Mouse (Mus musculus): ENCODE results near the gene Fam208a.

DNA sequence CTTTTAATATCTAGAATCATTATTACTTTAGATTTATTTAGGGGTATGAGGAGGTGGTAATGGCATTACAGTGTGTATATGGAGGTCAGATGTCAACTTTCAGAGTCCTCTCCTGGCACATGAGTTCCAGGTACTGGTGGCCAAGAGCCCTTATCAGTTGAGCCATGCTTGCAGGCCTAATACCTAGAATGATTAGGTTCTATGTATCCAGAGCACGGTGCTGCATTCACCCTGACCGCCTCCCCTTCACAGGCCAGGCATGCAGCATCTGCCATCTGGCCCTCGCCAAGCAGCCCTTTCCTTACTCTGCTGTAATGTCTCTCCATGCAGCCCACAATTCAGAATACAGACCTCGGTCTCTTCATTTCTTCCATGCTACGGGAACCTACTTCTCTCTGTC, 62.8 kb downstream of the Fam208a start:
- TF ChIP-seq CHD2 (IDR thresholded peaks at IDR 0.05; ENCODE audit: low read depth, low read length) (no peak), HCFC1 (IDR thresholded peaks at IDR 0.05; ENCODE audit: borderline replicate concordance, insufficient read depth, low read length) (no peak), MAFK (IDR thresholded peaks at IDR 0.05; ENCODE audit: insufficient read depth, low read depth, low read length) (no peak)

Measured in ES-E14 (cell line).